Mouse (Mus musculus) bone marrow macrophage, adult 2 months (primary cell): ENCODE measurements around the gene Fars2. TPM values are rescaled to one million over a fixed set of nuclear protein-coding genes. Genes with fewer than 3 reads are reported as not detected.

Source experiments
- H3K27ac ChIP-seq: 2 replicates; pipeline ENCODE4 v1.5.1; 2012; ENCODE audit warnings: low read depth, low read length; ENCODE audit not compliant: insufficient read depth
- H3K4me1 ChIP-seq: 2 replicates; pipeline ENCODE4 v1.6.1; 2012; ENCODE audit warnings: low read length; ENCODE audit not compliant: control insufficient read depth, insufficient read depth
- H3K4me3 ChIP-seq: 2 replicates; pipeline ENCODE4 v1.5.1; 2012; ENCODE audit warnings: mild to moderate bottlenecking, low read length, moderate library complexity; ENCODE audit not compliant: insufficient read depth
- CTCF ChIP-seq: IDR thresholded peaks from 2 replicates; pipeline ENCODE4 v1.5.1; 2012; ENCODE audit warnings: low read depth, mild to moderate bottlenecking, low read length, moderate library complexity
- POLR2A ChIP-seq: IDR thresholded peaks from 2 replicates; pipeline ENCODE4 v1.6.1; 2012; ENCODE audit warnings: mild to moderate bottlenecking, low read depth, low read length, borderline replicate concordance
- polyA plus RNA-seq: library from polyadenylated mRNA; stranded (reverse); fragments of >200 nt; gene quantifications from 2 replicates; pipeline ENCODE4 v1.2.4, GENCODE M21; 2012; ENCODE audit not compliant: missing spikeins, insufficient read depth, insufficient read length

Gene Fars2
- 26.8 and 28.6 TPM in 2 replicates for polyA plus RNA-seq

- Histone ChIP-seq H3K4me1 (peaks cover 16% of the 10 kb centered on the region), H3K4me3 (peak within 1 kb of the TSS; percentile 70), H3K27ac (peak within 1 kb of the TSS; percentile 94)
- TF ChIP-seq CTCF (no peak), POLR2A (peak; percentile 83; the same call in 1 of the 2 replicates)
Observed at GRCm38 (mm10) chr13:36117143-36118014, at the start of gene Fars2, which contains the start of gene Lyrm4. TSS of gene Fars2 (plus strand) at chr13:36117412. TSS of gene Lyrm4 (minus strand) at chr13:36117526.

DNA sequence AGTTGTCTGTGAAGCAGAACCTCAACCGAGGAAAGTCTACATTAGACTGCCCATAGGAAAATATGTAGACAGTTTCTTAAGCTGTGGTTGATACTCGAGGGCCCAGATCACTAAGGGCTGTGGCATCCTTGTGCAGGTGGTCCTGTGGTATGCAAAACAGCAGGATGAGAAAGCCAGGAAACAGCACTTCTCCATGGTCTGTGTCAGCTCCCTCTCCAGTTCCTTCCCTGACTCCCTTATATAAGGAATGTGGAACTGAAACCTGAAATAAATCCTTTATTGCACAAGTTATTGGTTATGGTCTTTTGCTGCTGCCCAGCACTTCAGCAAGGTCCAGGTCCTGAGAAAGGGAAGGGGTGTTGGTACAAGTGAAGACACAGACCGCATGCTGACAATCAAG lies 42.7 kb upstream of the Fars2 start:
- no peak for TF ChIP-seq CTCF
- no peak for TF ChIP-seq POLR2A
- Histone ChIP-seq H3K4me1 (peaks cover 18% of the 10 kb centered on the region), H3K4me3 (no peak overlapping the region), H3K27ac (0 out of 2 replicates have a peak overlapping the region, but pooled peaks have one; percentile 5)

GRCm38 (mm10) chr13:36081591-36081990 lies 35.6 kb upstream of the Fars2 start:
- no peak overlapping the region for H3K4me3 ChIP-seq
- H3K4me1 ChIP-seq, result peaks cover 10% of the 10 kb centered on the region
- TF ChIP-seq POLR2A, result no peak
- TF ChIP-seq CTCF, result no peak
- no peak overlapping the region for H3K27ac ChIP-seq

DNA sequence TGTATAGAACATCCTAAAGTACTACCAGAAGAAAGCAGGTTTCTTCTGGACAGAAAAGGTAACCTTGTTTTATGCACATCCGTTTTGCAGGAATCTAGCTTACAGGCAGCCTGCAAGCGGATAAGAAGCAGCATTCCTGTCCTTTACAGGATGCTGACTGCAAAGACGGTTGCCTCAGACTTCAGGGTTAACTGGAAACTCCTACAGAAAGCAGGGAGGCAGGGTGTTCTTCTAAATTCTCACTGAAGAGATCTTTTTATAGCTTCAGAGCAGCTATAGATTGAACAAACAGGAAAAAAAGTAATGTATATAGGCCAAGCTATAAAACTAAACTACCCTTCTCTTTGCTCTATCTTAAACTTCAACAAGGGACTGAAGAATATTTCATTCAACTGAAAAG lies 32.5 kb upstream of the Fars2 start:
- Histone ChIP-seq H3K27ac (no peak overlapping the region), H3K4me1 (peaks cover 24% of the 10 kb centered on the region), H3K4me3 (no peak overlapping the region)
- TF ChIP-seq POLR2A, result no peak
- no peak for TF ChIP-seq CTCF

GRCm38 (mm10) chr13:36085971-36086370 lies 31.2 kb upstream of the Fars2 start:
- H3K27ac ChIP-seq, result no peak overlapping the region
- no peak for TF ChIP-seq CTCF
- H3K4me3 ChIP-seq, result no peak overlapping the region
- peaks cover 24% of the 10 kb centered on the region for H3K4me1 ChIP-seq

GRCm38 (mm10) chr13:36086608-36087391 lies 30.4 kb upstream of the Fars2 start:
- peaks cover 24% of the 10 kb centered on the region for H3K4me1 ChIP-seq
- no peak overlapping the region for H3K27ac ChIP-seq
- TF ChIP-seq POLR2A (no peak), CTCF (no peak)
- H3K4me3 ChIP-seq, result no peak overlapping the region

GRCm38 (mm10) chr13:36087427-36087826 lies 29.8 kb upstream of the Fars2 start:
- no peak for TF ChIP-seq POLR2A
- no peak for TF ChIP-seq CTCF
- Histone ChIP-seq H3K4me1 (peaks cover 24% of the 10 kb centered on the region), H3K4me3 (no peak overlapping the region), H3K27ac (no peak overlapping the region)

GRCm38 (mm10) chr13:36088168-36088567 lies 29.0 kb upstream of the Fars2 start:
- peaks cover 23% of the 10 kb centered on the region for H3K4me1 ChIP-seq
- TF ChIP-seq POLR2A (no peak), CTCF (no peak)
- H3K27ac ChIP-seq, result no peak overlapping the region
- no peak overlapping the region for H3K4me3 ChIP-seq

DNA sequence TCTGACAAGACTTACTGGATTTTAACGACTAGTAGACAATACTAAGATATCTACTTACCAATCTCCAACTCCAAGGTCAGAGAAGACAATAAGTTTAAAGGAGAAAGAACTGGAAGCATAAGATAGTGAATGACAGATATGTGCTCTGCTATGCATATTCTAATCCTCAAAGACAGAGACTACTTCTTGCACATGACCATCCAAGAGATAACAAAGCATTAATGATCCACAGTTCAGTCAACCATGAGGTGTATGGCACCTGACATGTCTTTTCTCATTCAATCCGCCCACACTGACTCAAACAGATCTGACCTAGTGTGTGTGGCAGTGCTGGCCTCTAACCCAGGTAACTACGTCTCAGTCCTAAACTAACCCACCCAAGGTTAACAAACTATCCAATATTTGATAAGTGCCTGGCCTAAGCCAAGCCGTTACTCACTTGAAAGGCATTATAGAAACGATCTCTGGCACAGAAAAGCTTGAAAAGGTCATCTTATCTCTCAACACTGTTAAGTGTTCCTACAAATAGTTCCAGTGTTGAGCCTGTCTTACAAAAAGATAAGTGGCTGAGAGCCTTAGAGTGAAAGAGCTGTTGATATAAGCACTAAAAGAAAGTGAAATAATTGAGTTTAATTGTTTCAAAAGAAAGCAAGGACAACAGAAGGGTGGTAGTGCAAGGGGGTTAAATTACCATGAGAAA lies 20.4 kb upstream of the Fars2 start:
- peaks cover 4% of the 10 kb centered on the region; the same call in 1 of the 2 replicates for H3K4me1 ChIP-seq
- H3K27ac ChIP-seq, result no peak overlapping the region
- no peak overlapping the region for H3K4me3 ChIP-seq
- TF ChIP-seq CTCF (no peak), POLR2A (no peak)

DNA sequence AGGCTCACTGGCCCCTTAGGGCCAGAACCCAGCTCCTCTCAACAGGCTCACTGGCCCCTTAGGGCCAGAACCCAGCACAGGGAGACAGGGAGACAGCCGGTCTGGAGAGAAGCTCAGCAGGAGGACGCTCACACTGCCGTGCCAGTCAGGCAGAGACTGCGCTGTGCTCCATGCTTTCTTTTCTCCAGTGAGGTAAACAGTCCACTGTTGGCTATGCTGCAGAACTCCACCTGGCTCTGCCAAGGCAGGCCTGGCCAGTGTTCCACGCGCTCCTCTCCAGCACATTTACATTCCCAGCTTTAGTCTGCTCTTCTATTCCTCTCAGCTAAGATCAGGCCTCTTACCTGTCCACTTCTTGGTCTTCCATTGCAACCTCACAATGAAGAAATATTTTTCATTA lies 11.6 kb upstream of the Fars2 start:
- Histone ChIP-seq H3K4me1 (peaks cover 19% of the 10 kb centered on the region), H3K27ac (no peak overlapping the region), H3K4me3 (no peak overlapping the region)
- TF ChIP-seq CTCF, result no peak
- TF ChIP-seq POLR2A, result no peak
